Mouse (Mus musculus) midbrain, embryonic 11.5 days (tissue): ENCODE measurements around the gene Dmwd. TPM values are rescaled to one million over a fixed set of nuclear protein-coding genes. Genes with fewer than 3 reads are reported as not detected.
"Not testable (repeated sequence)": the region's sequence is repeated elsewhere in the genome, so short reads cannot be mapped to it uniquely, and the experiment has no call there.

Experiments used
- ATAC-seq: fragments of 200-750 bp; cut with Nextera tagmentation; 2 replicates; pipeline ENCODE4 v1.8.0; 2017; ENCODE audit warnings: moderate TSS enrichment, moderate library complexity; ENCODE audit not compliant: low FRiP score
- DNase-seq: peaks from one replicate; pipeline ENCODE4 v3.0.0; 2015; ENCODE audit warnings: low spot score; ENCODE audit errors: missing footprints
- H3K27ac ChIP-seq: fragments of 300-500 bp; sonication (generic); 2 replicates; pipeline ENCODE4 v1.5.1; 2014; ENCODE audit warnings: low read depth, low read length
- H3K27me3 ChIP-seq: fragments of 300-500 bp; sonication (generic); 2 replicates; pipeline ENCODE4 v1.6.1; 2014; ENCODE audit warnings: mild to moderate bottlenecking, low read length, moderate library complexity, mixed read lengths; ENCODE audit not compliant: control insufficient read depth, insufficient read depth
- H3K36me3 ChIP-seq: fragments of 300-500 bp; sonication (generic); 2 replicates; pipeline ENCODE4 v1.6.1; 2014; ENCODE audit warnings: mild to moderate bottlenecking, low read length, moderate library complexity, mixed read lengths; ENCODE audit not compliant: control insufficient read depth, insufficient read depth
- H3K4me1 ChIP-seq: fragments of 300-500 bp; sonication (generic); 2 replicates; pipeline ENCODE4 v1.6.1; 2014; ENCODE audit warnings: low read length; ENCODE audit not compliant: control insufficient read depth, insufficient read depth
- H3K4me2 ChIP-seq: fragments of 300-500 bp; sonication (generic); 2 replicates; pipeline ENCODE4 v1.6.1; 2014; ENCODE audit warnings: mild to moderate bottlenecking, moderate library complexity
- H3K4me3 ChIP-seq: fragments of 300-500 bp; sonication (generic); 2 replicates; pipeline ENCODE4 v1.5.1; 2014; ENCODE audit warnings: low read depth, low read length
- H3K9ac ChIP-seq: fragments of 300-500 bp; sonication (generic); 2 replicates; pipeline ENCODE4 v1.6.1; 2014; ENCODE audit warnings: low read length
- H3K9me3 ChIP-seq: fragments of 300-500 bp; sonication (generic); 2 replicates; pipeline ENCODE4 v1.6.1; 2016; ENCODE audit warnings: low read length; ENCODE audit not compliant: control insufficient read depth
- WGBS: fragments of 180-500 bp; shearing (Covaris S2); extraction: QIAGEN DNeasy Blood & Tissue Kit; methylation state at CpG from one replicate; pipeline ENCODE4 v1.1.7; 2014; 5-methylcytosine and 5-hydroxymethylcytosine counted together
- polyA plus RNA-seq: library from polyadenylated mRNA; unstranded; fragments of >200 nt; fragmentation: Nextera tagmentation; extraction: Ambion mirVana; gene quantifications from 2 replicates; pipeline ENCODE4 v1.2.1, GENCODE M21; 2014

Gene Dmwd
- polyA plus RNA-seq, 1 experiment from 2014 or later = 16.9 TPM

GRCm38 (mm10) chr7:19067063-19067462, 9.0 kb upstream of the Dmwd start:
- WGBS = 48% methylated on average over 14 of the region's 14 CpGs
- DNase-seq = no peak
- H3K27ac ChIP-seq = no peak overlapping the region

GRCm38 (mm10) chr7:19067935-19068334, 8.1 kb upstream of the Dmwd start:
- Histone ChIP-seq H3K36me3 (no peaks in the 10 kb centered on the region), H3K9me3 (peaks cover 2% of the 10 kb centered on the region; the same call in 1 of the 2 replicates), H3K27ac (no peak overlapping the region), H3K4me3 (no peak overlapping the region), H3K4me1 (no peaks in the 10 kb centered on the region), H3K27me3 (peaks cover 22% of the 10 kb centered on the region), H3K9ac (no peak overlapping the region), H3K4me2 (no peak overlapping the region)
- ATAC-seq = no peak
- DNase-seq = no peak
- WGBS = 72% methylated on average over 12 of the region's 14 CpGs

More at GRCm38 (mm10) chr7:19067063-19067462, 9.0 kb upstream of the Dmwd start:
- Histone ChIP-seq H3K4me3 (no peak overlapping the region), H3K4me1 (no peaks in the 10 kb centered on the region), H3K36me3 (no peaks in the 10 kb centered on the region), H3K9ac (no peak overlapping the region), H3K9me3 (peaks cover 2% of the 10 kb centered on the region; the same call in 1 of the 2 replicates), H3K27me3 (peaks cover 22% of the 10 kb centered on the region), H3K4me2 (no peak overlapping the region)
- ATAC-seq = no peak

- ATAC-seq = no peak
- Histone ChIP-seq H3K4me1 (no peaks in the 10 kb centered on the region), H3K4me2 (no peak overlapping the region), H3K27ac (no peak overlapping the region), H3K9me3 (peaks cover 2% of the 10 kb centered on the region; the same call in 1 of the 2 replicates), H3K4me3 (no peak overlapping the region), H3K27me3 (peaks cover 22% of the 10 kb centered on the region), H3K9ac (no peak overlapping the region), H3K36me3 (no peaks in the 10 kb centered on the region)
- WGBS = 13% methylated on average over 2 of the region's 2 CpGs
- DNase-seq = peak; percentile 98
Measured at GRCm38 (mm10) chr7:19068707-19069106, 7.3 kb upstream of the Dmwd start.

- Histone ChIP-seq H3K4me3 (no peak overlapping the region), H3K4me1 (no peaks in the 10 kb centered on the region), H3K36me3 (no peaks in the 10 kb centered on the region), H3K27ac (no peak overlapping the region), H3K4me2 (no peak overlapping the region), H3K9me3 (peaks cover 2% of the 10 kb centered on the region; the same call in 1 of the 2 replicates), H3K27me3 (peaks cover 22% of the 10 kb centered on the region), H3K9ac (no peak overlapping the region)
- WGBS = 51% methylated on average over 3 of the region's 3 CpGs
- ATAC-seq (no peak), DNase-seq (no peak)
Measured at GRCm38 (mm10) chr7:19069500-19069899, 6.5 kb upstream of the Dmwd start.

- not testable (repeated sequence) for H3K9ac ChIP-seq, ATAC-seq, H3K4me2 ChIP-seq, H3K36me3 ChIP-seq, H3K4me1 ChIP-seq, H3K4me3 ChIP-seq, H3K9me3 ChIP-seq, DNase-seq, H3K27ac ChIP-seq
- peaks cover 11% of the 10 kb centered on the region for H3K27me3 ChIP-seq
- 57% methylated on average over 3 of the region's 3 CpGs for WGBS
Measured at GRCm38 (mm10) chr7:19071024-19071423, 5.0 kb upstream of the Dmwd start.

- peaks cover 13% of the 10 kb centered on the region for H3K4me1 ChIP-seq
- H3K9me3 ChIP-seq = no peaks in the 10 kb centered on the region
- 81% methylated on average over 9 of the region's 9 CpGs for WGBS
- DNase-seq = no peak
- no peaks in the 10 kb centered on the region for H3K27me3 ChIP-seq
- no peak overlapping the region for H3K27ac ChIP-seq
- peaks cover 3% of the 10 kb centered on the region; the same call in 1 of the 2 replicates for H3K36me3 ChIP-seq
- H3K9ac ChIP-seq = no peak overlapping the region
- ATAC-seq = no peak
- H3K4me3 ChIP-seq = no peak overlapping the region
- no peak overlapping the region for H3K4me2 ChIP-seq
Measured at GRCm38 (mm10) chr7:19073504-19073903, 2.5 kb upstream of the Dmwd start.

- Histone ChIP-seq H3K27me3 (no peaks in the 10 kb centered on the region), H3K4me2 (no peak overlapping the region), H3K27ac (no peak overlapping the region), H3K4me3 (no peak overlapping the region), H3K9me3 (no peaks in the 10 kb centered on the region), H3K36me3 (peaks cover 8% of the 10 kb centered on the region; the same call in 1 of the 2 replicates), H3K4me1 (peaks cover 13% of the 10 kb centered on the region), H3K9ac (no peak overlapping the region)
- ATAC-seq (no peak), DNase-seq (no peak)
- 90% methylated on average over 6 of the region's 6 CpGs for WGBS
Measured at GRCm38 (mm10) chr7:19074494-19074893, 1.5 kb upstream of the Dmwd start.

GRCm38 (mm10) chr7:19075231-19075630, 796 bp upstream of the Dmwd start:
- Histone ChIP-seq H3K27me3 (no peaks in the 10 kb centered on the region), H3K27ac (no peak overlapping the region), H3K4me3 (peak overlapping the region; percentile 20), H3K36me3 (peaks cover 13% of the 10 kb centered on the region), H3K4me2 (peak overlapping the region; percentile 54), H3K4me1 (peaks cover 13% of the 10 kb centered on the region), H3K9me3 (no peaks in the 10 kb centered on the region), H3K9ac (no peak overlapping the region)
- DNase-seq = no peak
- no peak for ATAC-seq
- 60% methylated on average over 5 of the region's 5 CpGs for WGBS

GRCm38 (mm10) chr7:19076586-19076991, 562 bp downstream of the Dmwd start:
- Histone ChIP-seq H3K27ac (peak overlapping the region; percentile 32; the same call in 1 of the 2 replicates), H3K4me1 (peaks cover 13% of the 10 kb centered on the region), H3K4me2 (peak overlapping the region; percentile 62), H3K36me3 (peaks cover 26% of the 10 kb centered on the region), H3K9me3 (no peaks in the 10 kb centered on the region), H3K27me3 (no peaks in the 10 kb centered on the region), H3K9ac (peak overlapping the region; percentile 96), H3K4me3 (peak overlapping the region; percentile 94)
- ATAC-seq (no peak), DNase-seq (peak; percentile 92)
- WGBS = under 1% methylated on average over 22 of the region's 22 CpGs
